Mouse (Mus musculus) forebrain, embryonic 13.5 days (tissue): ENCODE measurements around the gene Lyar. TPM values are rescaled to one million over a fixed set of nuclear protein-coding genes. Genes with fewer than 3 reads are reported as not detected.
A peak's percentile ranks its signal among the peaks of the same experiment; 100 is the strongest.

Experiments used
- ATAC-seq: fragments of 200-750 bp; cut with Nextera tagmentation; 2 replicates; pipeline ENCODE4 v1.8.0; 2017
- H3K27ac ChIP-seq: fragments of 300-500 bp; sonication (generic); 2 replicates; pipeline ENCODE4 v1.5.1; 2015; ENCODE audit warnings: inconsistent platforms, mild to moderate bottlenecking, moderate library complexity
- H3K27me3 ChIP-seq: fragments of 300-500 bp; sonication (generic); 2 replicates; pipeline ENCODE4 v1.6.1; 2015; ENCODE audit warnings: mild to moderate bottlenecking, inconsistent platforms
- H3K36me3 ChIP-seq: fragments of 300-500 bp; sonication (generic); 2 replicates; pipeline ENCODE4 v1.6.1; 2015; ENCODE audit warnings: mild to moderate bottlenecking, inconsistent platforms; ENCODE audit not compliant: poor library complexity, severe bottlenecking
- H3K4me1 ChIP-seq: fragments of 300-500 bp; sonication (generic); 2 replicates; pipeline ENCODE4 v1.6.1; 2015; ENCODE audit warnings: inconsistent platforms
- H3K4me2 ChIP-seq: fragments of 300-500 bp; sonication (generic); 2 replicates; pipeline ENCODE4 v1.6.1; 2015; ENCODE audit warnings: inconsistent platforms, mild to moderate bottlenecking, moderate library complexity
- H3K4me3 ChIP-seq: fragments of 300-500 bp; sonication (generic); 2 replicates; pipeline ENCODE4 v1.5.1; 2015; ENCODE audit warnings: mild to moderate bottlenecking, inconsistent platforms
- H3K9ac ChIP-seq: fragments of 300-500 bp; sonication (generic); 2 replicates; pipeline ENCODE4 v1.6.1; 2015; ENCODE audit warnings: mild to moderate bottlenecking, inconsistent platforms
- H3K9me3 ChIP-seq: fragments of 300-500 bp; sonication (generic); replicated peaks from 2 replicates; pipeline ENCODE4 v1.6.1; 2016; ENCODE audit warnings: inconsistent platforms
- WGBS: fragments of 180-500 bp; shearing (Covaris S2); methylation state at CpG from one replicate; pipeline ENCODE4 v1.1.7; 2015; 5-methylcytosine and 5-hydroxymethylcytosine counted together
- polyA plus RNA-seq: library from polyadenylated mRNA; unstranded; fragments of >200 nt; fragmentation: Nextera tagmentation; extraction: Ambion mirVana; gene quantifications from 2 replicates; pipeline ENCODE4 v1.2.1, GENCODE M21; 2015

The Lyar gene
- polyA plus RNA-seq, 1 experiment from 2014 or later: 96.4 TPM

GRCm38 (mm10) chr5:38258034-38258772 lies 37.9 kb downstream of the Lyar start:
- Histone ChIP-seq H3K27me3 (no peaks in the 10 kb centered on the region), H3K9ac (no peak overlapping the region), H3K9me3 (no peaks in the 10 kb centered on the region), H3K36me3 (peaks cover 10% of the 10 kb centered on the region), H3K27ac (no peak overlapping the region), H3K4me2 (no peak overlapping the region), H3K4me1 (peaks cover 8% of the 10 kb centered on the region), H3K4me3 (no peak overlapping the region)
- 88% methylated on average over 8 of the region's 8 CpGs for WGBS
- no peak for ATAC-seq

GRCm38 (mm10) chr5:38258773-38259146 lies 38.5 kb downstream of the Lyar start:
- no peak overlapping the region for H3K27ac ChIP-seq
- peaks cover 15% of the 10 kb centered on the region for H3K36me3 ChIP-seq
- no peaks in the 10 kb centered on the region for H3K27me3 ChIP-seq
- H3K9ac ChIP-seq: no peak overlapping the region
- H3K9me3 ChIP-seq: no peaks in the 10 kb centered on the region
- H3K4me1 ChIP-seq: peaks cover 8% of the 10 kb centered on the region
- no peak for ATAC-seq
- WGBS: 84% methylated on average over 5 of the region's 5 CpGs
- H3K4me3 ChIP-seq: no peak overlapping the region
- H3K4me2 ChIP-seq: no peak overlapping the region

GRCm38 (mm10) chr5:38259455-38260106 lies 39.3 kb downstream of the Lyar start:
- peaks cover 23% of the 10 kb centered on the region for H3K36me3 ChIP-seq
- peaks cover 8% of the 10 kb centered on the region for H3K4me1 ChIP-seq
- ATAC-seq: peak; percentile 6
- peak overlapping the region; percentile 89 for H3K9ac ChIP-seq
- H3K27me3 ChIP-seq: no peaks in the 10 kb centered on the region
- WGBS: 42% methylated on average over 9 of the region's 9 CpGs
- H3K4me2 ChIP-seq: peak overlapping the region; percentile 75
- H3K4me3 ChIP-seq: peak overlapping the region; percentile 86
- H3K9me3 ChIP-seq: no peaks in the 10 kb centered on the region
- H3K27ac ChIP-seq: peak overlapping the region; percentile 74

- WGBS: under 1% methylated on average over 40 of the region's 40 CpGs
- peak within 1 kb of the TSS; percentile 75 for H3K4me2 ChIP-seq
- ATAC-seq: peak; percentile 85
- peaks cover 29% of the 10 kb centered on the region for H3K36me3 ChIP-seq
- no peaks in the 10 kb centered on the region for H3K9me3 ChIP-seq
- H3K4me3 ChIP-seq: peak within 1 kb of the TSS; percentile 86
- H3K9ac ChIP-seq: peak within 1 kb of the TSS; percentile 89
- H3K27me3 ChIP-seq: no peaks in the 10 kb centered on the region
- peak within 1 kb of the TSS; percentile 74 for H3K27ac ChIP-seq
- peaks cover 8% of the 10 kb centered on the region for H3K4me1 ChIP-seq
Measured at GRCm38 (mm10) chr5:38260107-38260682, 39.9 kb downstream of the Lyar start, which contains the start of gene Tmem128. Gene Tmem128 (plus strand): TSS chr5:38260185.

GRCm38 (mm10) chr5:38270942-38271341 lies 50.7 kb downstream of the Lyar start:
- Histone ChIP-seq H3K27ac (no peak overlapping the region), H3K4me1 (no peaks in the 10 kb centered on the region), H3K9me3 (no peaks in the 10 kb centered on the region), H3K4me2 (no peak overlapping the region), H3K4me3 (no peak overlapping the region), H3K36me3 (peaks cover 44% of the 10 kb centered on the region), H3K9ac (no peak overlapping the region), H3K27me3 (peaks cover 29% of the 10 kb centered on the region)
- 89% methylated on average over 3 of the region's 3 CpGs for WGBS
- ATAC-seq: no peak

GRCm38 (mm10) chr5:38273831-38274230 lies 53.6 kb downstream of the Lyar start:
- peaks cover 57% of the 10 kb centered on the region for H3K27me3 ChIP-seq
- H3K36me3 ChIP-seq: peaks cover 22% of the 10 kb centered on the region
- H3K27ac ChIP-seq: no peak overlapping the region
- peaks cover 17% of the 10 kb centered on the region for H3K4me1 ChIP-seq
- H3K4me3 ChIP-seq: no peak overlapping the region
- 93% methylated on average over 4 of the region's 4 CpGs for WGBS
- no peak for ATAC-seq
- no peaks in the 10 kb centered on the region for H3K9me3 ChIP-seq
- no peak overlapping the region for H3K4me2 ChIP-seq
- H3K9ac ChIP-seq: no peak overlapping the region

- H3K4me3 ChIP-seq: peak within 1 kb of the TSS; percentile 33
- 2% methylated on average over 4 of the region's 4 CpGs for WGBS
- no peaks in the 10 kb centered on the region for H3K9me3 ChIP-seq
- peak within 1 kb of the TSS; percentile 60 for H3K4me2 ChIP-seq
- no peak within 1 kb of the TSS for H3K9ac ChIP-seq
- peaks cover 10% of the 10 kb centered on the region for H3K36me3 ChIP-seq
- peaks cover 76% of the 10 kb centered on the region for H3K27me3 ChIP-seq
- H3K4me1 ChIP-seq: peaks cover 17% of the 10 kb centered on the region
- ATAC-seq: no peak
- H3K27ac ChIP-seq: no peak within 1 kb of the TSS
Measured at GRCm38 (mm10) chr5:38275771-38276170, 55.5 kb downstream of the Lyar start, which contains the start of gene Otop1. Gene Otop1 (plus strand): TSS chr5:38275972.

- H3K27ac ChIP-seq: no peak overlapping the region
- H3K4me2 ChIP-seq: peak overlapping the region; percentile 60
- H3K4me3 ChIP-seq: peak overlapping the region; percentile 19; the same call in 1 of the 2 replicates
- no peaks in the 10 kb centered on the region for H3K9me3 ChIP-seq
- peaks cover 17% of the 10 kb centered on the region for H3K4me1 ChIP-seq
- ATAC-seq: no peak
- no peak overlapping the region for H3K9ac ChIP-seq
- peaks cover 4% of the 10 kb centered on the region for H3K36me3 ChIP-seq
- H3K27me3 ChIP-seq: peaks cover 78% of the 10 kb centered on the region
- WGBS: under 1% methylated on average over 19 of the region's 19 CpGs
Measured at GRCm38 (mm10) chr5:38276451-38276850, 56.2 kb downstream of the Lyar start.

GRCm38 (mm10) chr5:38277098-38277866 lies 57.0 kb downstream of the Lyar start:
- Histone ChIP-seq H3K4me2 (peak overlapping the region; percentile 60), H3K9me3 (no peaks in the 10 kb centered on the region), H3K27me3 (peaks cover 78% of the 10 kb centered on the region), H3K4me1 (peaks cover 17% of the 10 kb centered on the region), H3K4me3 (peak overlapping the region; percentile 33), H3K27ac (no peak overlapping the region), H3K9ac (peak overlapping the region; percentile 43; the same call in 1 of the 2 replicates), H3K36me3 (no peaks in the 10 kb centered on the region)
- peak; percentile 46 for ATAC-seq
- WGBS: under 1% methylated on average over 65 of the region's 65 CpGs

GRCm38 (mm10) chr5:38277936-38278600 lies 57.8 kb downstream of the Lyar start:
- no peak overlapping the region for H3K27ac ChIP-seq
- H3K36me3 ChIP-seq: no peaks in the 10 kb centered on the region
- no peak overlapping the region for H3K9ac ChIP-seq
- 21% methylated on average over 12 of the region's 12 CpGs for WGBS
- peaks cover 78% of the 10 kb centered on the region for H3K27me3 ChIP-seq
- H3K4me3 ChIP-seq: peak overlapping the region; percentile 33; the same call in 1 of the 2 replicates
- peak overlapping the region; percentile 60 for H3K4me2 ChIP-seq
- peaks cover 17% of the 10 kb centered on the region for H3K4me1 ChIP-seq
- H3K9me3 ChIP-seq: no peaks in the 10 kb centered on the region
- no peak for ATAC-seq

GRCm38 (mm10) chr5:38280075-38280474 lies 59.8 kb downstream of the Lyar start:
- peaks cover 58% of the 10 kb centered on the region for H3K27me3 ChIP-seq
- 39% methylated on average over 1 of the region's 1 CpGs for WGBS

More at GRCm38 (mm10) chr5:38280075-38280474, 59.8 kb downstream of the Lyar start:
- ATAC-seq: no peak
- H3K9ac ChIP-seq: no peak overlapping the region
- H3K4me1 ChIP-seq: peaks cover 17% of the 10 kb centered on the region
- H3K27ac ChIP-seq: no peak overlapping the region
- H3K4me2 ChIP-seq: no peak overlapping the region
- no peak overlapping the region for H3K4me3 ChIP-seq
- no peaks in the 10 kb centered on the region for H3K9me3 ChIP-seq
- H3K36me3 ChIP-seq: no peaks in the 10 kb centered on the region
